Mouse (Mus musculus): ENCODE measurements around the gene Cers3. TPM values are rescaled to one million over a fixed set of nuclear protein-coding genes. Genes with fewer than 3 reads are reported as not detected.

Gene Cers3
- polyA plus RNA-seq, 1 experiment from 2014 or later: 0.37 TPM

DNA sequence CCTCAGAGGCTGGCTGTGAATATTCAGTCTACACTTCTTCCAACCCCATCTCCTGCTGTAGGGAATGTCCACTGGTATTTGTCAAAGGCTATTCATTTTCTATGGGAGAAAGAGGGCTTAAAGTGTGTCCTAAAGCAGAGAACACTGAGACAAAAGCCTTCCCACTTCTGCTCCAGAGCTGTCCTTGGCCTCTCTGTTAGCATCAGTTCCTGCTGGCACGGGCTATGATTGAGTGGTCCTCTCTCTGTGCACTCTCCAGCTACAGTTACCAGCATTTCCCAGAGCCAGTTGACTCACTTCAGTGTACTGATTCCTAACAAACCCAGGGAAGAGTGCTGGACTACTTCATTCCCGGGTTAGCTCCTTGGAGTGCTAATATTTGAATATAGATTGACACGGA lies 43.2 kb downstream of the Cers3 start:
- ATAC-seq (ENCODE audit: low FRiP score): no peak
- WGBS: 88% methylated on average over 3 of the region's 3 CpGs
- no peak overlapping the region for H3K27ac ChIP-seq (replicated peaks)

DNA sequence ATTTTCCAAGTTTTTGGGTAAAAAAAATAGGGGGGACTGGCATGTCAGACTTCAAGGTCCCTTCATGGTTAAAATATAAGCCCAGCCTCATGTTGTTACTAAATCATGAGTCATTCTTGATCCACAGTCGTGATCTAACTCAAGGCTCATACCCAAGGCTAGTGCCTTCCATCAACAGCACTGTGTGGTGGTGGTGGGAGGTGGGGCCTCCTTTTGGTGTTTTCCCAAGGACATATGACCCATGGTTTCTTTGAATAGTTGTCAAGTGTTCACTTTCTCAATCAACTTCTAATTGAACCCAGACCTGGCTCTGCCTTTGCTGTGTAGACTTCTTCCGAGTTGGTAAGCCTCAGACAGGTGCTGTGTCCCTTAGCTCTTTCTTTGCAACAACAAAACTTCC lies 44.5 kb downstream of the Cers3 start:
- Histone ChIP-seq H3K9ac (replicated peaks) (no peak overlapping the region), H3K27me3 (replicated peaks) (no peaks in the 10 kb centered on the region), H3K9me3 (replicated peaks) (no peaks in the 10 kb centered on the region), H3K4me3 (replicated peaks) (no peak overlapping the region), H3K4me1 (peaks cover 4% of the 10 kb centered on the region), H3K4me2 (no peak overlapping the region), H3K27ac (replicated peaks) (no peak overlapping the region), H3K36me3 (no peaks in the 10 kb centered on the region)
- no peak for ATAC-seq (ENCODE audit: low FRiP score)
- WGBS: 86% methylated on average over 2 of the region's 2 CpGs

More for the DNA sequence above, 43.2 kb downstream of the Cers3 start:
- Histone ChIP-seq H3K9me3 (replicated peaks) (no peaks in the 10 kb centered on the region), H3K4me3 (replicated peaks) (no peak overlapping the region), H3K9ac (replicated peaks) (no peak overlapping the region), H3K4me1 (peaks cover 4% of the 10 kb centered on the region), H3K4me2 (no peak overlapping the region), H3K36me3 (no peaks in the 10 kb centered on the region), H3K27me3 (replicated peaks) (no peaks in the 10 kb centered on the region)

DNA sequence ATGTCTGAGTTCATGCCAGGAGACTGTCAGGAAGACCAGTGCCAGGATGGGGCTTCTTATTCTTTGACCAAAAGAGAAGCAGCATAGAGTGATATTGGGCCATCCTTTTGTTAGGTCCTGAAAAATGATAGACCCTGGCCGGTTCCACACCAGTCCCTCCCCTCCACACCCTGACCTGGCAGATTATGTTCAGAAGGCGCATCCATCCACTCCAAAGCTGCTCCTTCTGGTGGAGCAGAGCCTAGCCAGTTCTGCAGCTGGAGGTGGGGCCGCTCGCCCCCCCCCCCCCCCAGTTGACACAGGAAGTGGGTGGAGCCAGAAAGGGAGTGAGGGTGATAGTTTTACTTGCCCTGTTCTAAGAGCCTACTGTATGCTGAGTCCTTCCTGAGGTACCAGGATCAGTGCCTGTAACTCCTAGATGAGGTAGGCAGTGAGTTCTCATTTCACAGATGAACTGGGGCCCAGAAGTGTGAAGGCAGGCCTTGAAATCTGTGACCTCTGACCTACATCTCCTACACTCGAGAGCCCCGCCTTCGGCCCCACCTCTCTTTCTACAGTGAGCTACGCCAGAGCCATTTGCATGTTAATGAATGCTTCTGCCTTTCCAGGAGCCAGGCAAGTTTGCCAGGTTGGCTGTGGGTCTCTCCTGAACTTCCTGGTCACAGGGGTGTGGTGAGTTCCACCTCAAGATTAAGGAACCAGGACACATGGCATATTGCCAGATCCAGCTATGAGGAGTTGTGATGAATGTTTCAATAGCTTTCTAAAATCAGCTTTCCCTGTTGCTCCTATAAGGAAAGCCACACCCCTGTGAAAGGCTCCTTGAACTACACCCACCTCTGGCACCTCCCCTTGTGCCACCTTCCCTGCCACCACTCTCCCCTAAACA lies 46.8 kb downstream of the Cers3 start:
- ATAC-seq (ENCODE audit: low FRiP score): no peak
- WGBS: 25% methylated on average over 8 of the region's 8 CpGs

DNA sequence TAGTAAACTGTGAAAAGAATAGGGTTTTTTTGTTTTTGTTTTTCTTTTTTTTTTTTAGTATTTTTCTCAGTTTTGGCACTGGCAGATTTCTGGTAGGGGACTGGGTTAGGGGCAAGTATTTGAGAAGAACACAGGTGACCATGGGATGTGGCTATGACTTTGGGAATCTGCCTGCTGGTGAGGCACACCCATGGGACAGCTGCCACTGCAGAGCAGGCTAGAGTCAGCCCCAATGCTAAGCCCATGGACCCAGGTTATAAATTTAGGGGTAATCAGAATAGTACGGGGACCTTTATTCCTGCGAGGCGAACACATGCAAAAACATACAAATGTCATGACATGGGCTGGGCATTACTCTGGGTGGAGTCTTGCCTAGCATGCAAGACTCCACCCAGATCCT lies 47.7 kb downstream of the Cers3 start:
- H3K4me2 ChIP-seq: no peak overlapping the region
- ATAC-seq (ENCODE audit: low FRiP score): no peak
- peaks cover 4% of the 10 kb centered on the region for H3K4me1 ChIP-seq
- WGBS: 84% methylated on average over 3 of the region's 3 CpGs
- no peak overlapping the region for H3K4me3 ChIP-seq (replicated peaks)
- H3K27me3 ChIP-seq (replicated peaks): no peaks in the 10 kb centered on the region
- no peak overlapping the region for H3K27ac ChIP-seq (replicated peaks)
- no peak overlapping the region for H3K9ac ChIP-seq (replicated peaks)
- H3K36me3 ChIP-seq: no peaks in the 10 kb centered on the region
- H3K9me3 ChIP-seq (replicated peaks): no peaks in the 10 kb centered on the region

More for the DNA sequence above, 46.8 kb downstream of the Cers3 start:
- no peak overlapping the region for H3K4me2 ChIP-seq
- no peaks in the 10 kb centered on the region for H3K36me3 ChIP-seq
- H3K9me3 ChIP-seq (replicated peaks): no peaks in the 10 kb centered on the region
- H3K27me3 ChIP-seq (replicated peaks): no peaks in the 10 kb centered on the region
- H3K9ac ChIP-seq (replicated peaks): no peak overlapping the region
- H3K4me1 ChIP-seq: peaks cover 4% of the 10 kb centered on the region
- H3K27ac ChIP-seq (replicated peaks): no peak overlapping the region
- H3K4me3 ChIP-seq (replicated peaks): no peak overlapping the region

DNA sequence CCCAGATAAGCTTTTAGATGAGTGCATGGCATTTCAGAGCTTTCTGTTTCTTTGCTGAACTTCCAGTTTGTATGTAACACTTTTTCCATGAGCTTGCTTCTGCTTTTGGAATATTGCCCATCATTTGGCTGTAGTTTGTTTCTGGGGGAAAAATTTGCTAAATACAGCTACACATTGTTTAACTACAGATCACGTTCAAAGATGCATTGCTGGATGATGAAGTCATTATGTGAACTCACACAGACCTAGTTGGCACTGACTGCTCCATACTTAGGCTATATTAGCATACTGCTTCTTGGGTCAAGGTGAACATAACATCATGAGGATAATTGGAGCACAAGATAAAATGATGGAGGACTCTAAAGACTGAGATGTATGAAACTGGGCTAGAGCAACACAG lies 53.6 kb downstream of the Cers3 start:
- H3K4me1 ChIP-seq: no peaks in the 10 kb centered on the region
- H3K9me3 ChIP-seq (replicated peaks): no peaks in the 10 kb centered on the region
- H3K27ac ChIP-seq (replicated peaks): no peak overlapping the region
- H3K36me3 ChIP-seq: no peaks in the 10 kb centered on the region
- H3K4me3 ChIP-seq (replicated peaks): no peak overlapping the region
- no peak overlapping the region for H3K4me2 ChIP-seq
- no peaks in the 10 kb centered on the region for H3K27me3 ChIP-seq (replicated peaks)
- 74% methylated on average over 1 of the region's 1 CpGs for WGBS
- H3K9ac ChIP-seq (replicated peaks): no peak overlapping the region
- ATAC-seq (ENCODE audit: low FRiP score): no peak

DNA sequence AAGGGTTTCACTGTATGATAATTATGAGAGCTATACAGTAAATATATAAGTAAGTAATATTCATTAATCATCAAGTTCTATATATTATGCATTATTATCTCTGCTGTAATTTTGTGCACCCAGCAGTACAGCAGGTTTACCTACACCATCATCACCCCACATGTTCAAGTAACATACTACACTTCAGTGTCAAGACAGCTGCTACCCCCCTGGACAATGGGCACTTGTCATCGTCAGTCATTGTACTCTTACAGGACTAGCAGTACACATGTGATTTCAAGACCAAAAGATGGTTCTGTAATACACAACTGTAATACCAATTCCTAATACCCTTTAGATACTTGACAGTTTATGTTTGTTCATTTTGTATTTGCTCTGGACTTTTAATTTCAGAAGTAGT lies 54.0 kb downstream of the Cers3 start:
- H3K27me3 ChIP-seq (replicated peaks): no peaks in the 10 kb centered on the region
- ATAC-seq (ENCODE audit: low FRiP score): no peak
- no peak overlapping the region for H3K4me2 ChIP-seq
- H3K27ac ChIP-seq (replicated peaks): no peak overlapping the region
- no peaks in the 10 kb centered on the region for H3K36me3 ChIP-seq
- no peaks in the 10 kb centered on the region for H3K9me3 ChIP-seq (replicated peaks)
- 0 out of 2 replicates have a peak, but pooled peaks cover 4% of the 10 kb centered on the region for H3K4me1 ChIP-seq
- 89% methylated on average over 1 of the region's 1 CpGs for WGBS
- H3K9ac ChIP-seq (replicated peaks): no peak overlapping the region
- H3K4me3 ChIP-seq (replicated peaks): no peak overlapping the region

DNA sequence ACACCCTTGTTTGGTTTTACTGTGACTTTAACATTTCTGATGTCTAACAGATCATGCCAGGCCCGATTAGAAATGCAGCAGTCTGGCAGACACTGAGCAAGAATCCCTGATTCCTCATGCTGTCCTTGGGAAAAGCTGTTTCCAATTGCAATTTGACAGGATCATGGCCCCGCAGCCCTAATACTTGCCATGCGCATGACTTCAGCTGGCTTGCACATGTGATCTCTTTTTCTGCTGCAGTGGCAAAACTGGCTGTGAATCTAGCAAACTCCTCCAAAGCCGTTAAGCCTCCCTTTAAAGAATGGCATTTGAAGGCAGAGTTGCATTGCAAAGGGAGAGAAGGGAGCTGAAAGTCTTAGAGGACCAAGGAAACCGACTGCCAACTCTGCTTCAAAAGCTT lies 55.5 kb downstream of the Cers3 start:
- ATAC-seq (ENCODE audit: low FRiP score): no peak
- no peaks in the 10 kb centered on the region for H3K9me3 ChIP-seq (replicated peaks)
- H3K36me3 ChIP-seq: no peaks in the 10 kb centered on the region
- no peak overlapping the region for H3K4me3 ChIP-seq (replicated peaks)
- 58% methylated on average over 5 of the region's 5 CpGs for WGBS
- no peaks in the 10 kb centered on the region for H3K27me3 ChIP-seq (replicated peaks)
- no peak overlapping the region for H3K27ac ChIP-seq (replicated peaks)
- H3K4me1 ChIP-seq: 0 out of 2 replicates have a peak, but pooled peaks cover 6% of the 10 kb centered on the region
- no peak overlapping the region for H3K4me2 ChIP-seq
- H3K9ac ChIP-seq (replicated peaks): no peak overlapping the region

DNA sequence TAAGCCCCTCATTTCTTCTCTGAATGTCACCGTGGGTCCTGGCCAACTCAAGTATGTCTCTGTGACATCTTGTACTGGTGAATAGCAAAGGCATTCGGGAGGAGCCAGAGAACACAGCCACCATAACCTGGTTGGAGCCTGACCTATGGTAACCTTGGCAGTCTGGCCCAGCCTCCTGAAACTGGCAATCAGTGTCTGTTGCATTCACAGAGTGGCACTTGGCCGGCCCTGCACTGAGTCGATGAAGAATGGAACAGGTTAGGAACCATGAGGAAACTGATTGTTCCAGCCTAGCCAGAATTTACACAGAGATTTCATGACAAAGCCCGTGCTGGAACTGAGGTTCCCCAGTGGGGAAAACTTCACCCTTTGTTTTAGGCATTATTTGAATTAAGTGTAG lies 57.5 kb downstream of the Cers3 start:
- no peak overlapping the region for H3K4me3 ChIP-seq (replicated peaks)
- H3K4me1 ChIP-seq: 0 out of 2 replicates have a peak, but pooled peaks cover 6% of the 10 kb centered on the region
- H3K27me3 ChIP-seq (replicated peaks): no peaks in the 10 kb centered on the region
- H3K9ac ChIP-seq (replicated peaks): no peak overlapping the region
- no peak overlapping the region for H3K4me2 ChIP-seq
- H3K9me3 ChIP-seq (replicated peaks): no peaks in the 10 kb centered on the region
- no peak overlapping the region for H3K27ac ChIP-seq (replicated peaks)
- ATAC-seq (ENCODE audit: low FRiP score): no peak
- no peaks in the 10 kb centered on the region for H3K36me3 ChIP-seq
- WGBS: 71% methylated on average over 5 of the region's 5 CpGs

DNA sequence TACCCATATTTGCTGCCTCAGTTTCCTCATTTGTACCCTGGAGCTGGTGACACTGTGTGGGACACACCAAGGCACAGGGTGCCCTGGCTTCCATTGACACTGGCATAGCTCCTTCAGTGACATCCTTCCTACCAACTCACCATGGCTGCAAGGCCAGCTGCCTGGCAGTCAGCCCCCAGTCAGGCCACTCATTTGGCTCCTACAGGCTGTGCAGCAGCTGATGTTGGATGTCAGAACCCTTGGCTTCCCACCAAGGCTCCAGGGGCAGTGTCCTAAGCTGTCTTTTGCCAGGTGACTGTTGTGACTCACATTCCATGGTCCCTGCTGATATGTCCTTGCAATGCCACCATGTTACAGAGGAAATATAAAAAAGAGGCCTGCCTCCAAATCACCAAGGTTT lies 58.5 kb downstream of the Cers3 start:
- Histone ChIP-seq H3K9me3 (replicated peaks) (no peaks in the 10 kb centered on the region), H3K4me1 (0 out of 2 replicates have a peak, but pooled peaks cover 6% of the 10 kb centered on the region), H3K27me3 (replicated peaks) (no peaks in the 10 kb centered on the region), H3K9ac (replicated peaks) (no peak overlapping the region), H3K4me2 (no peak overlapping the region), H3K27ac (replicated peaks) (no peak overlapping the region), H3K4me3 (replicated peaks) (no peak overlapping the region), H3K36me3 (no peaks in the 10 kb centered on the region)
- ATAC-seq (ENCODE audit: low FRiP score): no peak

DNA sequence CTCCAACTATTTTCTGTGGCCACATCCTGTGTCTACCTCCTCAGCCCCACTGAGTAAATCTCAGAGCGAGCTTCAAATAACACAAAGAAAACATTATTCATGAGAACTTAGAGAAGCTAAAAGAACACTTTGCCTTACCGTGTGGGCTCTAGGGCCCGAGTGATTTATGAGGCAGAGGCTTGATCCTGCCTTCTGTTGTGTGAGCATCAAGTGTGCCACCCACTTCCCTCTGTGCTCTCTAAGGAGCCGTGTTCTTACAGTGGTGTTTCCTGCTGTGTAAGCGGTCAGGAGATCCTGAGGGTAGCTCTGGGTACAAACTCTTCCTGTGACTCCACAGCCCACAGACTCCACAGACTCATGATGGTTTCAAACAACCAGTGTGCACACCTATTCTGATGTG lies 60.5 kb downstream of the Cers3 start:
- H3K27me3 ChIP-seq (replicated peaks): no peaks in the 10 kb centered on the region
- WGBS: 20% methylated on average over 5 of the region's 5 CpGs
- H3K27ac ChIP-seq (replicated peaks): no peak overlapping the region

DNA sequence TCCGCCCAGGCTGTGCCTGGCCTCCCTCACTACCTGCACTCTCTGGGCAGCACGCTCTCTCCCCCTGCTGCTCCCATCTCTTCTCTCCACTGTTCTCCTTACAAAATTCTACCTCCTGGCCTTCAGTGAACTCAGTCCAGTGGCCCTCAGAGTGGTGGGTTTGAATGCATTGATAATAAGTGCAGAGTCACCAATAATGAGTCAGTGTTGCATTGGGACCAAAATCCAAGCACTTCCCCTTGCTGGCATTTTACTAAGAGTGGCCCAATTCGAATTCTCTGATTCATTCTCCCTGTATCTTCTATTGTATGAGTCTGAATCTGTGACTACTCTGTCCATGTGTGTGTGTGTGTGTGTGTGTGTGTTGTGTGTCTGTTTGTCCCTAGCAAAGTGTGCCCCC lies 63.5 kb downstream of the Cers3 start:
- H3K9ac ChIP-seq (replicated peaks): no peak overlapping the region
- H3K27me3 ChIP-seq (replicated peaks): no peaks in the 10 kb centered on the region
- no peak overlapping the region for H3K4me2 ChIP-seq
- H3K4me1 ChIP-seq: 0 out of 2 replicates have a peak, but pooled peaks cover 6% of the 10 kb centered on the region
- H3K36me3 ChIP-seq: no peaks in the 10 kb centered on the region
- no peak for ATAC-seq (ENCODE audit: low FRiP score)
- no peak overlapping the region for H3K27ac ChIP-seq (replicated peaks)
- WGBS: 77% methylated on average over 3 of the region's 3 CpGs
- no peaks in the 10 kb centered on the region for H3K9me3 ChIP-seq (replicated peaks)
- H3K4me3 ChIP-seq (replicated peaks): no peak overlapping the region

More for the DNA sequence above, 60.5 kb downstream of the Cers3 start:
- 0 out of 2 replicates have a peak, but pooled peaks cover 6% of the 10 kb centered on the region for H3K4me1 ChIP-seq
- no peaks in the 10 kb centered on the region for H3K36me3 ChIP-seq
- no peak overlapping the region for H3K4me3 ChIP-seq (replicated peaks)
- H3K9ac ChIP-seq (replicated peaks): no peak overlapping the region
- H3K9me3 ChIP-seq (replicated peaks): no peaks in the 10 kb centered on the region
- H3K4me2 ChIP-seq: no peak overlapping the region
- ATAC-seq (ENCODE audit: low FRiP score): no peak

DNA sequence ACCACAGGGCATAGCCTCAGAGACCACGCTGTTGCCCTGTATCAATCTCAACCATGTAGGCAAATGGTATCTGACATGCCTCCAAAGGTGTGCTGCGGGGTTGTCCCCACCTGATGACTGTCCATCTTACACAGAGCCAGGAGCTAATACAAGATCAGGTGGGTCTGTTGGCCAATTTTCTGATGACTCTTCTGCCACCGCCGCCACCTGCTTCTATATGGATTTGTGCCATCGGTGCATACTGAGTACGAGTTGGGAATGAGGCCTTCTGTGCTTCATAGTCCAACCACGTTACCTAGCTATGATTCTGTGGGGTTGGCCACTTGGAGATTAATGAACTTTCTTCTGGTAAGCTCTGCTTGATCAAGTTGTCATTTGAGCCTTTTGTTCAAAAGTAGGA lies 67.1 kb downstream of the Cers3 start:
- no peaks in the 10 kb centered on the region for H3K36me3 ChIP-seq
- H3K27ac ChIP-seq (replicated peaks): no peak overlapping the region
- no peak overlapping the region for H3K4me2 ChIP-seq
- no peaks in the 10 kb centered on the region; the same call in 1 of the 2 replicates for H3K4me1 ChIP-seq
- H3K9me3 ChIP-seq (replicated peaks): no peaks in the 10 kb centered on the region
- no peaks in the 10 kb centered on the region for H3K27me3 ChIP-seq (replicated peaks)
- ATAC-seq (ENCODE audit: low FRiP score): no peak
- H3K4me3 ChIP-seq (replicated peaks): no peak overlapping the region
- H3K9ac ChIP-seq (replicated peaks): no peak overlapping the region
- WGBS: 94% methylated on average over 7 of the region's 7 CpGs
